Mouse (Mus musculus) adrenal gland, adult 8-10 months (tissue): ENCODE measurements around the gene Pde5a. TPM values are rescaled to one million over a fixed set of nuclear protein-coding genes. Genes with fewer than 3 reads are reported as not detected.

Experiments used
- DNase-seq: peaks from one replicate; pipeline ENCODE4 v3.0.0; 2022
- total RNA-seq, 4 experiments: library from RNA; stranded (reverse); gene quantifications; 2 replicates each; pipeline ENCODE4 v1.2.4; 2022

Pde5a gene
- 10 to 100 TPM; 32.8 to 65.1 (median 51.7) TPM for total RNA-seq

DNA sequence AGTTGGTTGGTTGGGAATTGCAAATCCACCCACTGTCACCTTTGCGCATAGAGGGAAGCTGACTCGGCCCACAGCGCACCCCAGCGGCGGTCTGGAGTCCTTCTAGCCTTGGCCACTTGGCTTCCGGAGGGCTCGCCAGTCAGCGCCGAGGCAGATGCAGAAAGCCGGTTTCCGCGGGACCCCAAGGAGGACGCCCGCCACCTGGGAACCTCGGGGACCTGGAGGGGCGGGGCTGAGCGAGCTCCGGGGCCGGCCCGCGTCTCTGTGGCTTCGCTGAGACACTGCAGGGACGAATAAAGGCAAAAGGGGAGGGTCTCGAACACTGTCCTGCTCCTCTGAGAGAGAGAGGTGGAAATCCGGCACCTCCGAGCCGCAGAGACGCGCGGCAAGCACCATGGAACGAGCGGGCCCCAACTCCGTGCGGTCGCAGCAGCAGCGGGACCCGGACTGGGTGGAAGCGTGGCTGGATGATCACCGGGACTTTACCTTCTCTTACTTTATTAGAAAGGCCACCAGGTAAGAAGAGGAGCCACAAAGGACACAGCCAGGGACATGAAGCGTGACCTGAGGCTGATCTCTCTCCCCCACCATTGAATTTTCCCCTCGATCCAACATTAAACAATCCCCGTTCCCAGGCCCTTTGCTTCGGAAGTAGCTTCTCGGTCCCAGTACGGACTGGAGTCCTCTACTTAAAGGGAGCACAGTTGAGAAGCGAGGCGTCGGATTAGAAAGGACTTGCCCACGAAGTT, at the start of gene Pde5a:
Pde5a (plus strand) TSS at position 96 of the 749 bp plus-strand sequence.
- peak; percentile 71 for DNase-seq

DNA sequence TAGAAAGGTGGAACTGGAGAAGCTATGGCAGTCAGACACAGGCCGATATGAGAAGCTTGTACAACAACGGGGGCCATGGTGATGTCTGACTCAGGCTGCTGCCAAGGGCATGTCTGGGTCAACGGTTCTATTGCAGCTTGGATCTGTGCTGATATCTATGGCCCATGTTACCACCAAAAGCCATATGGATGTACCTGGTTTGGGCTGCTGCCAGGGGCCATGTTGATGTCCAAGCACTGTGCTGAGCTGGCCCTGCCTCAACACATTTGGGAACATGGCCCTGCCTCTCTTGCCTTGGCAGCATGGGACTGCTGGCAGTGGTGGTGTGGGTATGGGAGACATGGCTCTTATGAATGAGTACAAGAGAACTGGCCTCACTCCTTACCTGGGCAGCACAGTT, 47.9 kb upstream of the Pde5a start:
- DNase-seq: no peak

DNA sequence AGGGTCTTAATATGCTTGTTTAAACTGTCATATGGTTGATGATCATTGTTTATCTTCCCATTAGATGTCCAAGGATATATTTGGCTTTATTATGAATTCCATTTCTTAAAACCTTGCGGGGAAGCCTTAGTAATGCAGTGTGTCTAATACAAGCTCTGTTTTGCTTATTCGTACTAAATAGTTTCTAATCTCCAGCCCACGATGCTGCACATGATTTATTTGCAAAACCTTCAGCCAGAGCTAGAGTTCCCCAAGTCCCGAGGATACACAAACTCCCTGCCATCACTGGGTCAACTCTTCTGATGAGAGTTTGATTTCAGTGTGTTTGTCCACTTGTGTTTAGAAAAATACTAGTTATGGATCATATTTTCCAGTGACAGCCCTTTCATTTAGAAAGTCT, 46.4 kb upstream of the Pde5a start:
- DNase-seq: no peak

DNA sequence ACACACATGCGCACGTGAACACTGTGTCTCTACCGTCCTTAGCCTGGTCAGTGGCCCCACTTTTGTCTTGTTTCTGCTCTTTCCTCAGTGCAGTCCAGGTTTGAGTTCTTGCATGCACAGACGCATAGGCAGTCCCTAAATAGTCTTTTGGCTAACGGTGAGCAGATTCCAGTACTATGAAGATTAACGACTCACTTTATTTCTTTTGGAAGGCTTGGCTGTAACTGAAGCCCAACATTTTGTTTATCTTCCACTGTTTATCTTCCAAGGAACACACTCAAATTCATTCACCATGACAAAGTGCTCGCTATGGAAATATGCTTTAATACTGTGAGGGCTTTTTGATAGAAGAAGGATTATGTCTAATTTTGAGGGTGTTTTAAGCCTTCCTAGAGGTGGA, 43.9 kb upstream of the Pde5a start:
- no peak for DNase-seq

DNA sequence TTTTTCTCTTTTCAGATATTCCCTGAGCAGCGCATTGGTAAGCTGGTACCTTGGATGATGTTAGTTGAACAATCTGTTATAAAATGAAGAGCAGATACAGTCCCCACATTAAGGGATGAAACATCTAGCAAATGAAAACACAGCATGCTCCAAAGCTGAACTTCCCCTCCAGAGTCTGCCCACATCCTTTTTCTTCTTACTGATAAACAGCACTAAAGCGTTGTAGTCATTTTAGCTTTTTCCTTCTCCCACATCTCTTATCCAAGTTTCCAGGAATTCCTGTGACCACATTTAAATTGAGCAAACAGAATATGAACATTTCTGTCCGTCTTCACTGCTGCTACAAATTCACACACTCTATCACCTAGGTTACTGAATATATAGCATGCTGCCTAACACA, 35.7 kb upstream of the Pde5a start:
- no peak for DNase-seq

DNA sequence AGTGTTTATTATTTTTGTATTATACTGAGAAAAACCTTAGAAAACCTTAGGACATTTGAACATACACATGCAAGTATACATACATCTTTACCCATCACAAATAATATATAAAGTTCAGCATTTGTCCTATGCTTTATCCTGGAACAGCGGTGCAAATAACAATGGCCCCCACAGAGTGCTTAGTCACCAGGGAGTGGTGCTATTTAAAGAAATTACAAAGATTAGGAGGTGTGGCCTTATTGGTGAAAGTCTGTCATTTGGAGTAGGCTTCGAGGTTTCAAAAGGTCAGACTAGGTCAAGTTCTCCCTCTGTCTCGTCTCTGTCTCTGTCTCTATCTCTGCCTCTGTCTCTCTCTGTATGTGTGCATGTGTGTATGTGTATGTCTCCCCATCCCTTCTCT, 32.9 kb upstream of the Pde5a start:
- DNase-seq: no peak

DNA sequence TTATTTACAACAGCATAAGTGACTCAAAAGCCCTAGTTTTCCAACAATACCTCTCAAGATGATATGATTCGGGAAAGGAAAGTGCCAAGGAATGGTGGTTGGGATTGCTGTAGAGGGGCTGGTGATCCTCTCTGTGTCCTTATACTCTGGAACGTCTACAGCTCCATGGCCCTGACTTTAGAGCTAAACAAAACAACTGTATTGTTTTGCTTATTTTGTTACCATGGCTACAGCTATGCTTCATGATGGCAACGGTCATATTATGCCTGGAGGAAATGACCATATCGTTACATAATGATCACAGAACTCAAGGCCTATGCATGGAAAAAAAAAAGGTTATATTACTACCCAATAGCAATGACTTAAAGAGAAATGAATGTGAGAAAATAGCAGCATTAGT, 32.1 kb upstream of the Pde5a start:
- no peak for DNase-seq

DNA sequence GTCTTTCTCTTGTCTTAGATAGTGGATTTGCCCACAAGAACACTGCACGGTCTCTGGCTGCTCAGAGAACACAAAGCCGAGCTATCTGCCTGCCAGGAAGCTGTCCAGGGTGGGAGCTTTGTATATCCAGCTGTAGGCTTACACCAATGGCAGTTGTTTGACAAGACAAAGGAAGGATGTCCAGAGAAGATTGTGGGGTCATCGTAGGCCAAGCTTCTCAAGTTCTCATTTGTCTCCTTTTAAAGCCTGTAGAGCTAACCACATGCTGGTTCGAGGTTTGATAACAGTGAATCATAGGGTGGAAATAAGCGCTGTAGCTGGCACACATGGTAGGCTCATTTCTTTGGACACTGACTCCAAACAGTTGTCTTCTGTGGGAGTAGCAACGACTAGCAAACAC, 24.5 kb upstream of the Pde5a start:
- no peak for DNase-seq

DNA sequence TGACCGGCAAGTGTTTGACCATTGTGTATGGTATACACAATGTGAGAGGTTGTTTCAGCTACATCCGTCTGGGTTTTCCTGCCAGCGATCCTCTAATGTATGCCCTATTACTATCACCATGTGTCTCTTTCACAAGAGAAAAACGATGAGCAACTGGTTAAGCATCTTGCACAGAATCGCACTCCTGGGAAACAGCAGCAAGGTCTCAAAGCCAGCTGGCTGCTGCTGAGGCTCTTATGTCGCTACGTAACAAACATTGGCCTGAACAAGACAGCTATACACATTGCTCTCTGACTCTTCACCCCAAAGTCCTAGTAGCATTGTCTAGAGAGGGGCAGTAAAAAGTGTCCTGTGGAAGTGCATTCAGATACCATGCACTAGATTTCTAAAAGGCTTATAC, 23.5 kb upstream of the Pde5a start:
- no peak for DNase-seq

DNA sequence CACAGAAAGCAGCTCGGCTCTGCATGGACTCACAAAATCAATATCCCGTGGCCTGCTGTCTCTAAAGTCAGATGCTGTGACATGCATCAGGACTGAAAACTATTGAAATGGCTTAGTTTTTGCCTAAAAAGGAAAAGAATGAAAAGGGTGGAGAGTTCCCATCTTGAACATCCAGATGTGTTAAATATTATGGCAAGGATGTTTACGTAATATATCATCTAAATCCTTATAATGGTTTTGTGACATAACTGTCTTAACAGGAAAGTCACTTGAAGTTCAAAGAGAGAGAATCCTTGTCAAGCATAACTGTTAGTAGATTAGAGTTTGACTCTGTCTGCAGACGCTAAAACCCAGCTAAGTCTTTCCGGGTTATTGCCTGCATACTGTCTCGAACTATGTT, 20.3 kb upstream of the Pde5a start:
- no peak for DNase-seq

DNA sequence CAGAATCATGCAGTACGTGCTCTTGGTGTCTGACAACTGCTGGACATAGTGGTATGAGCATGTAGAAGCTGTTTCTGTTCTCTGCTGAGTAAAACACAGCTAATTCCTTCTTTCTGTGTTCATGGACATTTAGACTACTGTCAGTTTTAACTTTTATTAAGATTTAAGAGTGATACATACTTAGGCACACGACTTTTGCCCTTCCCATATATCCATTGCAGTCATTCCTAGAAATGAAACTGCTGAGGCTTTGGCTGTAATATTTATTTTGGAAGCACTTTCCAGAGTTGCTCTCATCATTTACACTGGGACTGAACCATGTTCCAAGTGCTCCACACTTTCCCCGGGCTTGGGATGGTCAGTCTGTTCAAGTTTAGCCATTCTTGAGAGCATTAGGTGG, 18.6 kb upstream of the Pde5a start:
- no peak for DNase-seq

DNA sequence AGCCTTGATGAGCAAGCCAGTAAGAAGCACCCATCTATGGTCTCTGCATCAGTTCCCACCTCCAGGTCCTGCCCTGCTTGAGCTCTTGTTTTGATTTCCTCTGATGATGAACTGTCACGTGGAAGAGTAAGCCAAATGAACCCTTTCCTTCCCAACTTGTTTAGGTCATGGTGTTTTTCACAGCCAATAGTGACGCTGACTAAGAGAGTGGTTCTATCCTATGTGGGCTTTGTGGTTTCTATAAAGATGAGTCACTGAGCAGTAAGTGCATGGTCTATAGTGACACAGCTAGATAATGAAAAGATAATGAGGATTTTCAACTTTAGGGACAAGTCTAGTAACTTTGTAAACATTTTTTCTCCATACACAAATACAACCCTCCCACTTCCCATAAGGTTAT, 10.1 kb upstream of the Pde5a start:
- DNase-seq: no peak

DNA sequence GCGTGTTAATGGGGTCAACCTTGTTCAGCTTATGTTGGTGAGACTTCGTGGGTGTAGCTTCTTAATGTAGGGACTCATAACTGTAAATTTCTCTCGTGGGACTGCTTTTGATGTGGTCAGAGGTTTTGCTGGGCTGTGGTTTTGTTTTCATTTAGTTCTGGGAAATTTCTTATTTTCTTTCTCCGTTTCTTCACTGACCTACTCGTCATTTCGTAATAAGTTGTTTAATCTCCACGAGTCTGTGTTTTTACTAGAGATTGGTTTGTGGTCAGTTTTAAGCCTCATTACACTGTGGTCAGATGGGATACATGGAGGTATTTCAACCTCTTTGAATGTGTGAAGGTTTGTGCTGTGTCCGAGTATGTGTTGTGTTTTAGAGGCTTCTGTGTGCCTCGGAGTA, 7.2 kb upstream of the Pde5a start:
- no peak for DNase-seq

DNA sequence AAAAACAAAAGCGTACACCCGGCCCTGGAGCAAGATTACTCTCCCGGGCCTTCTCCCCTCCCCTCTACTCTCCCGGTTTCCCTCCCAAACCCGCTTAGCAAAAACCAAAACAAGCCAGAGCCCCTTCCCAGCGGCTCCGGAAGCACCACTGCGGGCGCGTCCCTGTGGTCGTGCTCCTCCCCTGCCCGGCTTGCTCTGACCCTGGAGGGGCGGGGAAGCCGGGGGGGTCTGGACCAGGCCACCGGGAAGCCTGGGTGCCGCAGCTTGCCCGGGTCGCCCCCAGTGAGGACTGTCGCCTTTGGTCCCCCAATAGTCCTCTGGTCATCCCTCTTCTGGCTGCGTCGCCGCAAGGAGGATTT, 833 bp downstream of the Pde5a start:
- peak; percentile 47 for DNase-seq

DNA sequence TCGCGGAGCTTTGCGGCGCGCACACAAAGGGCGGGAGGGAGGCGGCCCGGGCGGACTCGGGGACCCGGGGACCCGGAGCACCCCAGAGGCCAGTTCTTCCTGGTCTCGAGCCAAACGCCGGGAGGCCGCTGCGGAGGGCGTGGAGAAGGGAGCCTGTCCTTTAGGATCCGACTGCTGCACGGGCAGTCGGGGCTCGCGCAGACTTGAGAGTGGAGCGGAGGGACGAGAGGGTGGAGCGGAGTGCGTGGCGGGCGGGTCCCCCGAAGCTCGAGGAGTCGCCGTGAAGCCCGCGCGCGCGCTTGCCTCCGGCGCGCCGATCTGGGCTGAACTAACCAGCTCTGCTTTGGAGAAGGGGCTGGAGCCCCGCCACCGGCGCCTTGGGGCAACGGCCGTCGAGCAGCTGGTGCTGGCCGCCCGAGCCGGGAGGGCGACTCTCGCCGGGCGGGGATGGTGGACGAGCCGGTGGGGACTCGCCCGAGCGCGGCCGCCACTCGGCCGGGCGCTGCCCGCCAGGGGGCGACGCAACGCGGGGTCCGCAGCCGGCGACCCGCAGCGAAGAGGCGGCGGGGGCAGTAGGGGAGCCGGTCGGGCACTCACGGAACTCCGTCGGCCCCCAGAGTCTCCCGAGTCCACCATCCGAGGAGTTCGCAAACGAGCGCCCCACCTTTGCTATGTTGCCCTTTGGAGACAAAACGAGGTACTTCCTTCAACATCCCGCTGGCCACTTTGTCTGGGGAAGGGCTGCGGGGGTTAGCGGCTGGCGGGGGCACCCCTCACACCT, 1.4 kb downstream of the Pde5a start:
- DNase-seq: peak; percentile 73

DNA sequence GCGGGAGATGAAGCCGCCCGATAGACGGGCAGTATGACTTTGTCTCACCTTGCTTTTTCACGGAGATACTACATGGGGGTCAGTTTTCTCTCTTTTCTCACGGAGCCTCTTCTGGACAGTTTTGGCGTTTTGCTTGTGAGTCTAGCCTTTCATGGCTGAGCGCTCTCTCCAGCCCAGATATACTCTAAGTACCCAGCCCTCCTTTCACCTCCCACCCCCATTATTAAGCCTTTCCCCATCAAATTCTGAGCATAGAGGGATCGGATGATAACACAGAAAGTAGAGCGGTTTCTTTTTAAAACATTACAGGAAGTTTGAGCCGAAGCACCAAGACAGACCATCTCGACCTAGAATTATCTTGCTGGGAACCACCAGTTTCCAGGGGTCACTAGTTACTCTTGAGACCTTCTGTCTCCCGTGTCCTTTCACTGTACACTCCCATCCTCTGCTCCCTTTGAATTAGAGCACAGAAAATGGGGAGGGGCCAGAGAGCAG, 2.0 kb downstream of the Pde5a start:
- DNase-seq: no peak

DNA sequence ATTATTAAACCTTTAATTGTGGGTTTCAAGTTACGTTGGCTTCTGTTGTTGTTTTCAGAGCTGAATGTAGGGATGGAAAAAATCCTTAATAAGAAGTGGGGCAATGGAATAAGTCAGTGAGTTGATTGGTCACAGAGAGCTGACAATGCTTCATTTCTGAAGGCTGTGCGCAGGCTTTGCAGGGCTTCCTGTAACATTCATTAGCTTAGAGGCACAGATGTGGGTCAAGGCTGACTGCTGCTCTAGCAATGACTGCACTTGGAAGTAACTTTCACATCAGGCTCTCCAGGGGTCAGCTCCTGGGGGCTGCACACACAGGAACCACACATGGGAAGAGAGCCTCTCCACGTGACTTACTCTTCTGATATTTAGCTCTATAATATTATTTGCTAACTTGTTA, 5.1 kb downstream of the Pde5a start:
- peak; percentile 74 for DNase-seq

DNA sequence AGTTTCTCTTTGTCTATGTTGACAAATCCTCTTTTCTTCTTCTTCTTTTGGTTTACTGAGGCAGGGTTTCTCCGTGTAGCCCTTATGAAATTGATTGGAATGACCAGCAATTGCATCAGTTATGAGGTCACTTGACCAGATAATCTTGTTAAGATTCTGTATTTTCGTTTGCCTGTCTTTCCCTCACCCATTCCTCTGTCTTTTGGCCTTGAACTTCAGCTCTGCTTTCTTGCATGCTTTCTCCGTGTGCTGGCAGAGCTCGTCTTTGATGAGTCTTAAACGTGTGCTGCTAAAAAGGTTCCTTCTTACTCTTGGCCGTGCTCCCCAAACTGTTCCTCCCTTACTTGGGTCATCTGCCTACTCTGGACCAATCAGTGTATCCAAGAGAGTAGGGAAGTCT, 5.6 kb downstream of the Pde5a start:
- DNase-seq: peak; percentile 31

DNA sequence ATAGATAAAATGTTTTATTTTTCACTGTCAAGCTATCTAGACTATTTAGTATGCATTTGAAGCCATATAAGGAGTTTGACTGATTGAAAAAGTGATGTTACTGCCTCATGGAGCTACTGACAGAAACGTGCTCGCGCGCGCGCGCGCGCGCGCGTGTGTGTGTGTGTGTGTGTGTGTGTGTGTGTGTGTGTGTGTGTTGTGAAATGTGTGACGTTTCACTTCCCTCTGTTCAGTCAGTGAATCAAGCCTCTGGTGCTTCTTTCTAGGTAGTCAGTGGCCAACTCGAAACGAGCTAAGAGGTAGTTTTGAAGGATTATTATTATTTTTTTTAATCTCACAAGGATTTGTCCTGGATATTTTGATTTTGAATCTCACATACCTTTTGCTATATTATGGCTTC, 10.7 kb downstream of the Pde5a start:
- DNase-seq: no peak

DNA sequence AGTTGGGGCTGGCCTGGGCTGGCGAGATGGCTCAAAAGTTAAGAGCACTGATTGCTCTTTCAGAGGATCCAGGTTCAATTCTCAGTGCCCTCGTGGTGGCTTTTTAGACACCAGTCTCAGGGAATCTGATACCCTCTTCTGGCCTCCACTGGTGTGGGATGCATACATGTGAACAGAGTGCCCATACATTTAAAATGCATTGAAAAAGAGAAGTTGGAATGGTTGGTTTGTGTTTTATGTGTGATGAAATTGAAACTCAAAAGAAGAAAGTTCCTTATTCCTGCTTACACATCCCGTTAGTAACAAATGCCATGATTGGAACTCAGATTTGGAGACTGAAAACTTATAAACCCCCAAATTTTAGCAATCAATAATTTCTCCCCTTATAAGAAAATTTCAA, 15.5 kb downstream of the Pde5a start:
- DNase-seq: no peak

DNA sequence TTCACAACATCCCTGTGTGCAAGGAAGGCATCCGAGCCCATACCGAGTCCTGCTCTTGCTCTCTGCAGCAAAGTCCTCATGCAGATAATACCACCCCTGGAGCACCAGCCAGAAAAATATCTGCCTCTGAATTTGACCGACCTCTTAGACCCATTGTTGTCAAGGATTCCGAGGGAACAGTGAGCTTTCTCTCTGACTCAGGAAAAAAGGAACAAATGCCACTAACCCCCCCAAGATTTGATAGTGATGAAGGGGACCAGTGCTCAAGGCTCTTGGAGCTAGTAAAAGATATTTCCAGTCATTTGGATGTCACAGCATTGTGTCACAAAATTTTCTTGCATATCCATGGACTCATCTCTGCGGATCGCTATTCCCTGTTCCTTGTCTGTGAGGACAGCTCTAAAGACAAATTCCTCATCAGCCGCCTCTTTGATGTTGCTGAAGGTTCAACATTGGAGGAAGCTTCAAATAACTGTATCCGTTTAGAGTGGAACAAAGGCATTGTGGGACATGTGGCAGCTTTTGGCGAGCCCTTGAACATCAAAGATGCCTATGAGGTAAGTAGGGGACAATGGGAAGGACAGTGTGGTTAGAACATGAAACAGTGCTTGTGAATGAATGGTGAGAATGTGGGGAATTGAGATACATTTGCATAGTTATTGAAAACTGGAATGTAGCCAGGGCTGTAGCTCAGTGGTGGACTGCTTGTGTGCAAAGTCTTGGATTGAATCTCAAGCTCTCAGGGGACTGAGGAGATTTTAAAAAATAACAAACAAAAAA, 19.4 kb downstream of the Pde5a start:
- no peak for DNase-seq

DNA sequence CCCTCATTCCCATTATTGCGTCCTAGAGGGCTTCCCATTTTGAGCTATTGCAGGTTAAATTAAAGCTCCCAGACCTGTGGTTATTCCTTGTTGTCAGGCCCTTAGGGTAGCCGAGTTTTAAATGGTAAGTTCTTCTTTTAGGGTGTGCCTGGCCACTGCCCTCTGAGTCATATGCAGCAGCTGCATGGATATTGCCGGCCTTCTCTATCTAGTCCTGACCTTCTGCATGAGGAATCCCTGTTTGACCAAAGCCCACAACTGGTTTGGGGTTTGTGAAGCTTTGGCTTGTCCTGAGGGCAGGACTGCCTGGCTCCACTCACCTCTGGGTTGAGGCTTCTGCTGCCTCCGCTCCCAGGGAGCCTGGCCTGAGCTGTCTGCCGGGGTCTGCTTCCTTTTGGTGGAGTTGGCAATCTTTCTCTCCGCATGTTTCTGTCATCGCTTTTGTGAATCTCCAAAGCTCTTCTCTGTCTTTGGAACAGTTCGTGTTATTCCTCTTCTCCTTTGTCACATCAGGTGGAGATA, 34.6 kb downstream of the Pde5a start:
- peak; percentile 15 for DNase-seq

DNA sequence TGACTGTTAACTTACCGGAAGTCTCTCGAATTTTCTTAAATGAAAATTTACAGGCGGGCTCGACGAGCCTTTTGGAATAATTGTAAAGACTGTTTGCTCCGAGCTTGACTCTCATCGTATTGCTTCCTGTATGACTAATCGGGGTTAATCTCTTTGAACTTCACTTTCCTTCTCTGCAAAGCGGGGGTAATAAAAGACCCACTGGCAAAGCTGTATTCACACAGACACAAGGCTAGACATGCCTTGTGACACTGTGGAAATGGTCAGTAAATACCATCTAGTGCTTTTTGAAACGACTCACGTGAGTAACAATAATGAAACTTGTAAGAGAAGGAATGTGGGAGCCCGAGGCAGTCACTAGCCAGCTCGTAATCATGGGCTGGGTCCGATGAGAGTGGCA, 35.0 kb downstream of the Pde5a start:
- no peak for DNase-seq
